Mouse (Mus musculus) embryonic facial prominence, embryonic 12.5 days (tissue): ENCODE measurements around the gene Tnfrsf25. TPM values are rescaled to one million over a fixed set of nuclear protein-coding genes. Genes with fewer than 3 reads are reported as not detected.
A peak's percentile ranks its signal among the peaks of the same experiment; 100 is the strongest.

Experiments
- ATAC-seq: fragments of 200-750 bp; cut with Nextera tagmentation; 2 replicates; pipeline ENCODE4 v1.8.0; 2017; ENCODE audit not compliant: insufficient number of reproducible peaks, insufficient read depth, low FRiP score, low TSS enrichment
- H3K27ac ChIP-seq: fragments of 300-500 bp; sonication (generic); 2 replicates; pipeline ENCODE4 v1.5.1; 2016; ENCODE audit warnings: mild to moderate bottlenecking
- H3K27me3 ChIP-seq: fragments of 300-500 bp; sonication (generic); 2 replicates; pipeline ENCODE4 v1.6.1; 2016; ENCODE audit warnings: mild to moderate bottlenecking, moderate library complexity
- H3K36me3 ChIP-seq: fragments of 300-500 bp; sonication (generic); 2 replicates; pipeline ENCODE4 v1.6.1; 2016; ENCODE audit warnings: mild to moderate bottlenecking
- H3K4me1 ChIP-seq: fragments of 300-500 bp; sonication (generic); 2 replicates; pipeline ENCODE4 v1.6.1; 2016
- H3K4me2 ChIP-seq: fragments of 300-500 bp; sonication (generic); replicated peaks from 2 replicates; pipeline ENCODE4 v1.6.1; 2016; ENCODE audit warnings: mild to moderate bottlenecking, moderate library complexity
- H3K4me3 ChIP-seq: fragments of 300-500 bp; sonication (generic); 2 replicates; pipeline ENCODE4 v1.5.1; 2016; ENCODE audit warnings: mild to moderate bottlenecking
- H3K9ac ChIP-seq: fragments of 300-500 bp; sonication (generic); 2 replicates; pipeline ENCODE4 v1.6.1; 2016; ENCODE audit warnings: mild to moderate bottlenecking, moderate library complexity
- H3K9me3 ChIP-seq: fragments of 300-500 bp; sonication (generic); 2 replicates; pipeline ENCODE4 v1.6.1; 2016; ENCODE audit warnings: mild to moderate bottlenecking, moderate library complexity
- WGBS: fragments of 180-500 bp; shearing (Covaris S2); methylation state at CpG from one replicate; pipeline ENCODE4 v1.1.7; 2016; 5-methylcytosine and 5-hydroxymethylcytosine counted together
- polyA plus RNA-seq: library from polyadenylated mRNA; unstranded; fragments of >200 nt; fragmentation: Nextera tagmentation; extraction: Ambion mirVana; gene quantifications from 2 replicates; pipeline ENCODE4 v1.2.1, GENCODE M21; 2016

The Tnfrsf25 gene
- polyA plus RNA-seq, 1 experiment from 2014 or later = 1.1 TPM

DNA sequence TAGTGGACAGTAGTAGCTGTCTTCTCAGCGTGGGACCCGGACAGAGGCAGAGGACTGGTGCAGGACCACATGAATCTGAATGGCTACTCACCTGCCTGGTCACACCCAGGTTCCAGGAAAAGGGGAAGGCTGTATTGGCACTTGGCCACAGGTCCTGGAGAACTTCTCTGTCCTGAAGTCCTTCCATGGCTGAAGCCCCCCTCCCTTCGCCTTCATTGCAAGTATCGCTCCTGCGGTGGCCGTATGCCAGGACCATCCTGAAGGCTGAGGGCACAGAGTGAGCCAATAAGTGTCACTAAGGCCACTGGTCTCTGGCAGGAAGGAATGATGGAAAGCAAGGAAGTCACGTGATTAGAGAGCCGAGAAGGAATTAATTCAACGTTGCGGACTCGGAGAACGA, 21.5 kb upstream of the Tnfrsf25 start:
- no peaks in the 10 kb centered on the region for H3K27me3 ChIP-seq
- no peaks in the 10 kb centered on the region for H3K9me3 ChIP-seq
- no peak overlapping the region for H3K4me2 ChIP-seq
- no peak overlapping the region for H3K9ac ChIP-seq
- H3K4me1 ChIP-seq = peaks cover 29% of the 10 kb centered on the region
- WGBS = 91% methylated on average over 12 of the region's 12 CpGs
- H3K27ac ChIP-seq = no peak overlapping the region
- ATAC-seq = no peak
- H3K36me3 ChIP-seq = peaks cover 3% of the 10 kb centered on the region; the same call in 1 of the 2 replicates
- no peak overlapping the region for H3K4me3 ChIP-seq

DNA sequence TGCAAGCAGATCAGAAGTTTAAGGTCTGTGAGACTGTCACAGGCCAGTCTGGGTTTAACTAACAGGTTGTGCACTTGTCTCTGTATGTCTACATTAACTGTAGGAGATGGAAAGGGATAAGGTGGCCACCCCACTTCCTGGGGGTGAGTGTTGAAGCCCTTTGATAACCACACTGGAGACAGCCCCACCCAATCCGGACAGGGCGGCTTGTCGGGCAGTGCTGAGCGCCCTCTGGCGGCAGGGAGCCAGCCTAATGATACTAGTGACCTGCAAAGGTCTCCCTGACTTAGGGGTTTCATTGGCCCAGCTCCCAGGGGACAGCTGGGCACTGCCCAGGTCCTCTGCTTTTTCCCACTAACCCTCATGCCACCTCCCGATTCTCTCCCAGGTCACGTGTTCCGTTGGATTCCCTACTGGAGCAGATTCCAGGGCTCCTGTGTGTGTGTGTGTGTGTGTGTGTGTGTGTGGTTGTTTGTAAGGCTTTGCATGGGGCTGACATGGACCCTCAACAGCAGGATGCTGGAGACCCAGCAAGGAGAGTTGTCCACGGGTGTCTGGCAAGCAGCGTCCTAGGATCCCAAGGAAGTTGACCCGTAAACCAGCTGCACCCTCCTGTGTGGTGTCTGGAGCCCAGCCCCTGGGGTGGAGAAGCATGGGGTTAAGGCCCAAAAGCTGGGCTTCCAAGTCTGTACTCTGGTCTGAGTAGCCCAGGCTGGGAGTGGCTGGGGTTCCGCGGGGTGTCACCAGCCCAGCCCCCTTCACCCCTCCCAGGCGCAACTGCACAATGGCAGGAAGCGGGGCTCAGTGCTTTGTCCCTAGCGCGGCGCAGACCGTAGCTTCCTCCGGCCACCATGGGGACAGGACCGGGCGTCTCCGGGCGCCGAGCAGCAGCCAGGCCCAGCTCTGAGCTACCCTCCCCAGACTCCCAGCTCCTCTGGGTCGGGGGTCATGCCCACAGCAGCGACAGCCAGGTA, 19.5 kb upstream of the Tnfrsf25 start:
- H3K9me3 ChIP-seq = no peaks in the 10 kb centered on the region
- no peaks in the 10 kb centered on the region for H3K27me3 ChIP-seq
- WGBS = 27% methylated on average over 27 of the region's 27 CpGs
- no peak for ATAC-seq
- H3K4me1 ChIP-seq = peaks cover 33% of the 10 kb centered on the region
- H3K4me2 ChIP-seq = no peak overlapping the region
- no peaks in the 10 kb centered on the region for H3K36me3 ChIP-seq
- H3K9ac ChIP-seq = no peak overlapping the region
- H3K27ac ChIP-seq = peak overlapping the region; percentile 60; the same call in 1 of the 2 replicates
- H3K4me3 ChIP-seq = peak overlapping the region; percentile 14; the same call in 1 of the 2 replicates

DNA sequence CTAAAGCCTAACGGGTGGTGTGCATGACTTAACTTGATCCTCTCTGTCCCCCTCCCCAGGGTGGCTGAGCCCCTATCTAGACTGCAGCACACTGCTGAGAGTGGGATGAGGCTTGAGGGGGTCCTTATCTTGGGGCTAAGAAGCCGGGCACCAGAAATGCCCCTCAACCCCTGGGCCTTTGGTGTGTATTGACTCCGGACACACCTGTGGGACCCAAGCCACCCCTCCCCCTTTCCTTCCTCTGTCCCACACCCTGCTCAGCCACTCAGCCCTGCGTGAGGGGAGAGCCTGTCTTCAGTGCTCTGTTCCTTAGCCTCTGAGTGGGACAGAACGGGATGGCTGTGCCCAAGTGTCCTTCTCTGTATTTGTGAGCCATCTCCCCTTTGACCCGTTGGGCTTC, 18.8 kb upstream of the Tnfrsf25 start:
- peaks cover 33% of the 10 kb centered on the region for H3K4me1 ChIP-seq
- no peaks in the 10 kb centered on the region for H3K27me3 ChIP-seq
- ATAC-seq = no peak
- no peak overlapping the region for H3K4me2 ChIP-seq
- peak overlapping the region; percentile 14; the same call in 1 of the 2 replicates for H3K4me3 ChIP-seq
- H3K9me3 ChIP-seq = no peaks in the 10 kb centered on the region
- peak overlapping the region; percentile 60; the same call in 1 of the 2 replicates for H3K27ac ChIP-seq
- 42% methylated on average over 6 of the region's 6 CpGs for WGBS
- no peak overlapping the region for H3K9ac ChIP-seq
- H3K36me3 ChIP-seq = peaks cover 1% of the 10 kb centered on the region; the same call in 1 of the 2 replicates

DNA sequence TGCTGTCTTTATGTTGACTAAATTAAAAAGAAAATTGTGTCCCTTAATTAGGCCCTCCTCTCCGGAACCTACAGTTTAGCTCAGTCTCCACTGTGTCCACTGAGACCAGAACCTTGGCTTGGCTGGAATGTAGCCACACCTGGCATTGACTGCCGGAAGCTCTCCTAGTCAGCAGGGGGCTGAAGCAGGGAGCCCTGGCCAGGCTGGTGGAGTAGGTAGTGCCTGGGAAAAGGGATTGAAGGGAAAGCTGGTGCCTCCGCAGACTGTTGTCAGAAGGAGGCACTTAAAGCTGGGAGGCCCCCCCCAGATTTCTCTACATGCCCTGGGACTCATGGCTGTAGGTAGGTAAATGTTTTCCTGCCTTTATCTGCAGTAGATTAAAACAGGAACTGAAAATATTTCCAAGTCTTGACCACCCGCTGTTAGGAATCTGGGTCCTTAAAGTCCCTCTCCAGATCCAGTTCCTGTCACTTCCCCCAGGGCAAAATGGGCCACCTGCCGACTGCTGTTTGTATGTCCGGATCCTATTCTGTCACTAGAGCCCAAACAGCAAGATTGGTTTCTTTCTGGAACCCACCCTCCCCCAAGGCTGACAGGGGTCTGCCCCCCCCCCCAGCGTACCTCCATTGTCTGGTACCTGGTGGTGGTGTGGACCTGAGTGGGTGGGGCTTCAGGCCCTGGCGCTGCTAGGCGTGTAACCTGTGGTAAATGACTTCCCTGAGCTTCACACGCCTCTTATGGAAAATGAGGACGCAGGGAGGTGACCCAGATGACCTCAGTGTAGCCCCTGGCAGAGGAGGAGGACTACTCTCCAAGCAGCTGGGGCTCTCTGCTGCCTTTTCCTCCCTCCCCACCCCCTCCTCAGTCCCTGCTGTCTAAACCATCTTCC, 17.6 kb upstream of the Tnfrsf25 start:
- ATAC-seq = no peak
- H3K9me3 ChIP-seq = no peaks in the 10 kb centered on the region
- H3K4me1 ChIP-seq = peaks cover 30% of the 10 kb centered on the region
- H3K27ac ChIP-seq = no peak overlapping the region
- peaks cover 14% of the 10 kb centered on the region for H3K36me3 ChIP-seq
- no peak overlapping the region for H3K9ac ChIP-seq
- no peaks in the 10 kb centered on the region for H3K27me3 ChIP-seq
- WGBS = 16% methylated on average over 11 of the region's 11 CpGs
- H3K4me2 ChIP-seq = 0 out of 2 replicates have a peak overlapping the region, but pooled peaks have one; percentile 7
- H3K4me3 ChIP-seq = no peak overlapping the region

DNA sequence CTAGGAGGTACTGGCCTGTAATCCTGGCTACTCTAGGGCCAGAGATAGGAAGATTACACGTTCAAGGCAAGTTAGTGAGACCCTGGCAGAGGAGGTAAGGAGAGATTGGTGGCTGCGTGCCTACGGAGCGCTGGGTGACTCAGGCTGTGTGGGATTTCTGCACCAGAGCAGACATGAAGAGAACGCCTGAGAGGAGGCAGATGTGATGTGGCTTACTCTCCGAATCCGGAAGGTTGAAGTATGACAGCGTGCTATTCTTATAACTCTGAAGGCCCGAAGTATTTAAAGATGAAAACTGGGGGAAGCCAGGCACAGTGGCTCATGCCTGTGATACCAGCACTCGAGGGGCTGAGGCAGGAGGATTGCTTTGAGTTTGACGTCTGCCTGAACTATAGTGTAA, 15.2 kb upstream of the Tnfrsf25 start:
- 73% methylated on average over 11 of the region's 11 CpGs for WGBS
- no peaks in the 10 kb centered on the region for H3K9me3 ChIP-seq
- no peak for ATAC-seq
- peaks cover 30% of the 10 kb centered on the region for H3K4me1 ChIP-seq
- no peaks in the 10 kb centered on the region for H3K27me3 ChIP-seq
- H3K4me2 ChIP-seq = no peak overlapping the region
- H3K27ac ChIP-seq = no peak overlapping the region
- no peak overlapping the region for H3K9ac ChIP-seq
- H3K36me3 ChIP-seq = peaks cover 32% of the 10 kb centered on the region
- H3K4me3 ChIP-seq = no peak overlapping the region

DNA sequence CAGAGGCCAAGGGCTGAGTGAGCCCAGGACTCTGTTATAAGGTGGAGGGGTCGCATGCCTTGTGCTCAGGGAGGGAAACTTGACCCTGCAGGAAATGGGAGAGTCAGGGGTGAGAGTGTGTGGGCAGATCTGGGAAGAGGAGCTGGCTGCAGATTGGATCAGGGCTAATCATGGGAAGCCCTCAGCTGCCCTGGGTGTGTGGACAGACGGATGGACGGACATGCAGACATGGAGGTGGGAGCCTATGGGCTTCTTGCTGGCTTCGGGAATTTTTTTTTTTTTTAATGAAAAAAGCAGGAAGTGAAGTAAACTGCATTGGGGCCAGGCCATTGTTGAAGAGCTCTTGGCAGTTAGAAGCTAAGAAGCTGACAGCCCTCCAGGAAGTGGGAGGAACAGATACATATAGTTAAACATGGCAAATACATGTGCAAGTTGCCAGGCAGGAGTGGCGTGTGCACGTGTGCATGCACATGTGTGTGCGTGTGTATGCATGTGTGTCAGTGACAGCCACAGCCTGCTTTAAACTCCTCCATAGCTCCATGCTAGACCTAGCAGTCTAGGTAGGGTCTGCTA, 14.6 kb upstream of the Tnfrsf25 start:
- Histone ChIP-seq H3K27ac (no peak overlapping the region), H3K27me3 (no peaks in the 10 kb centered on the region), H3K4me1 (peaks cover 26% of the 10 kb centered on the region), H3K4me3 (no peak overlapping the region), H3K9ac (no peak overlapping the region), H3K36me3 (peaks cover 38% of the 10 kb centered on the region), H3K4me2 (no peak overlapping the region), H3K9me3 (no peaks in the 10 kb centered on the region)
- WGBS = 57% methylated on average over 7 of the region's 7 CpGs
- no peak for ATAC-seq

DNA sequence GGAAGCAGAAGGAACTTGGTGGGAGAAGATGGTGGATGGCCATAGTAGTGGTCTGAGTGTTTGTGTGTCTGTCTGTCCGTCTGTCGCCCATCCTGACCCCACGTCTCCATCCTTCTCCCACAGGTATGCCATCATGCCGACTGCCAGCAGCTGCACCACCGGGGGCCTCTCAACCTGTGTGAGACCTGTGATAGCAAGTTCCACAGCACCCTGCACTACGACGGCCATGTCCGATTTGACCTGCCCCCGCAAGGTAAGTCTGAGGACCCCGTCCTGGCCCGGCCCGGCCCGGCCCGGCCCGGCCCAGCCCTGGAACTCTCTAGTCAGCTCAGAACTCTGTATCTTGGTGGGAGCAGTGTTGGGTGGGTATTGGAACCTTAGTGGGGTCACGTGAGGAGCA, 13.8 kb upstream of the Tnfrsf25 start:
- H3K36me3 ChIP-seq = peaks cover 44% of the 10 kb centered on the region
- H3K27ac ChIP-seq = no peak overlapping the region
- H3K4me1 ChIP-seq = peaks cover 21% of the 10 kb centered on the region
- ATAC-seq = no peak
- no peaks in the 10 kb centered on the region for H3K27me3 ChIP-seq
- H3K9me3 ChIP-seq = no peaks in the 10 kb centered on the region
- no peak overlapping the region for H3K4me3 ChIP-seq
- H3K9ac ChIP-seq = no peak overlapping the region
- H3K4me2 ChIP-seq = no peak overlapping the region
- WGBS = 94% methylated on average over 16 of the region's 16 CpGs

DNA sequence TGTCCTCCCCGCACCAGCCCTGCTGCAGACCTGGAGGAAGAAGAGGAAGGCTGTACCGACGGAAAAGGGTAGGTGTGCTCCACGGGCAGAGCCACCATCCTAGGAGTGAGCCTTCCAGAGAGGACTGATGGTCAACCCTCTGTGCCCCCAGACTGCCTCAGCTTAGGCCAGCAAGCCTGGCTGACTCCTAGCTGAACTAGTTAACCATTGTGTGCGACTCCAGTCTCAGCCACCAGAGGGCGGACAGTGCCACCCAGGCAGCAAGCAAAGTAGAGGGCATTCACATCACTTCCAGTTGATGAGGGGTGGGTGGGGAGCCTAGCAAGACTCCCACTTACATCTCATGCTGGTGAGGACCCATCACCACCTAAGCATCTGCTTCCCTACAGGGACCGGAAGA, 12.7 kb upstream of the Tnfrsf25 start:
- H3K27ac ChIP-seq = no peak overlapping the region
- H3K4me3 ChIP-seq = no peak overlapping the region
- 36% methylated on average over 7 of the region's 7 CpGs for WGBS
- no peak for ATAC-seq
- H3K4me2 ChIP-seq = no peak overlapping the region
- no peak overlapping the region for H3K9ac ChIP-seq
- peaks cover 45% of the 10 kb centered on the region for H3K36me3 ChIP-seq
- H3K27me3 ChIP-seq = 0 out of 2 replicates have a peak, but pooled peaks cover 4% of the 10 kb centered on the region
- H3K4me1 ChIP-seq = peaks cover 22% of the 10 kb centered on the region
- H3K9me3 ChIP-seq = no peaks in the 10 kb centered on the region

DNA sequence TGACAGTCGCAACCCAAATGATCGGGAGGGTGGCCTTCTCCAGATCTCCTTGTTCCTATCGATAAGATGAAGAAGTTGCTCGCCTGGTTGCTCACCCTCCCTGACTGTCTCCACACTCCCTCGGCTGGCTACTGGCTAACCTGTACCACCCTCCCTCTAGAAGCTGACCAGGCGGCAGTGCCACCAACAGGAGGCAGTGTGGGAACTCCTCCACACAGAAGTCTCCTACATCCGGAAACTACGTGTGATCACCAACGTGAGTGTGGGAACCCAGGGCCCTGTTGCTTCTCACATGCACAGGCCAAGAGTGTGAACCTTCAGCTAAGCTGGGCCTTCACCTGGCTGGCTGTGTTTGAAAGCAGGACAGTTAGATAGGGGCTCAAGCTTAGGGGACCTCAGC, 9.0 kb upstream of the Tnfrsf25 start:
- H3K27ac ChIP-seq = no peak overlapping the region
- no peak overlapping the region for H3K4me2 ChIP-seq

DNA sequence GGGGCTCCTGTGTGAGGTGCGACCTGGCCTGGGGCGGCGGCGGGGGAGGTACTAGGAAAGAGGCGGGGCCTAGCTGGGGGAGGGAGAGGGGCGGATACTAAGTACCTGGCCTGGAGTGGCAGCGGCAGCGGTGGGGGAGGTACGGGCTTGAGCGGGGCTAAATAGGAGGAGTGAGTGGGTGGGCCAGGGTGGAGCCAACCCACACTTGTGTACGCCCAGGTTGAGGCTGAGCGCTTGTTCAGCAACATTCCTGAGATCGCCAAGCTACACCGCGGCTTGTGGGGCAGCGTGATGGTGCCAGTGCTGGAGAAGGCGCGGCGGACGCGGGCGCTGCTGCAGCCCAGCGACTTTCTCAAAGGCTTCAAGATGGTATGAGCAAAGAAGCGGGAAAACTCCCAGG, 8.2 kb upstream of the Tnfrsf25 start:
- H3K4me2 ChIP-seq = peak overlapping the region; percentile 66
- no peaks in the 10 kb centered on the region for H3K9me3 ChIP-seq
- H3K27me3 ChIP-seq = 0 out of 2 replicates have a peak, but pooled peaks cover 4% of the 10 kb centered on the region
- ATAC-seq = peak; percentile 78
- peak overlapping the region; percentile 31 for H3K4me3 ChIP-seq
- H3K27ac ChIP-seq = peak overlapping the region; percentile 67
- peaks cover 61% of the 10 kb centered on the region for H3K36me3 ChIP-seq
- H3K4me1 ChIP-seq = peaks cover 18% of the 10 kb centered on the region; the same call in 1 of the 2 replicates
- 4% methylated on average over 24 of the region's 24 CpGs for WGBS
- 0 out of 2 replicates have a peak overlapping the region, but pooled peaks have one; percentile 17 for H3K9ac ChIP-seq

More for the DNA sequence above, 9.0 kb upstream of the Tnfrsf25 start:
- Histone ChIP-seq H3K4me3 (no peak overlapping the region), H3K27me3 (0 out of 2 replicates have a peak, but pooled peaks cover 4% of the 10 kb centered on the region), H3K9me3 (no peaks in the 10 kb centered on the region), H3K4me1 (peaks cover 18% of the 10 kb centered on the region; the same call in 1 of the 2 replicates), H3K9ac (no peak overlapping the region), H3K36me3 (peaks cover 62% of the 10 kb centered on the region)
- ATAC-seq = no peak
- 58% methylated on average over 9 of the region's 9 CpGs for WGBS

DNA sequence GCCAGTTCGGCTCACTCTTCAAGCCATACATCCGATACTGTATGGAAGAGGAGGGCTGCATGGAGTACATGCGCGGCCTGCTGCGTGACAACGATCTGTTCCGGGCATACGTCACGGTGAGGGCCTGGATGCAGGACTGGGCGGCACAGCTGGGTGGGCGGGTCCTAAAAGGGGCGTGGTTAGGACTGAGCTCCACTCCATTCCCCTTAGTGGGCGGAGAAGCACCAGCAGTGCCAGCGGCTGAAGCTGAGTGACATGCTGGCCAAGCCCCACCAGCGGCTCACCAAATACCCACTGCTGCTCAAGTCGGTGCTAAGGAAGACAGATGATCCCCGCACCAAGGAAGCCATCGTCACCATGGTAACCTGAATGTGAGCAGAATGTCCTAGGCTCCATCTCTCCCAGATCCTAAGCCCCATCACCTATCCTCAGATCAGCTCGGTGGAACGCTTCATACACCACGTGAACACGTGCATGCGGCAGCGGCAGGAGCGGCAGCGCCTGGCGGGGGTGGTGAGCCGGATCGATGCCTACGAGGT, 7.7 kb upstream of the Tnfrsf25 start:
- Histone ChIP-seq H3K9ac (0 out of 2 replicates have a peak overlapping the region, but pooled peaks have one; percentile 17), H3K4me1 (peaks cover 18% of the 10 kb centered on the region; the same call in 1 of the 2 replicates), H3K36me3 (peaks cover 60% of the 10 kb centered on the region), H3K4me3 (peak overlapping the region; percentile 31), H3K27me3 (0 out of 2 replicates have a peak, but pooled peaks cover 4% of the 10 kb centered on the region), H3K9me3 (no peaks in the 10 kb centered on the region), H3K4me2 (peak overlapping the region; percentile 66), H3K27ac (peak overlapping the region; percentile 67)
- peak; percentile 88 for ATAC-seq
- 8% methylated on average over 30 of the region's 30 CpGs for WGBS
